Mouse (Mus musculus): Measurements from ENCODE around the gene Ttc12. TPM values are rescaled to one million over a fixed set of nuclear protein-coding genes. Genes with fewer than 3 reads are reported as not detected.

Ttc12 gene
- polyA plus RNA-seq, 1 experiment from 2014 or later: 0.79 TPM

DNA sequence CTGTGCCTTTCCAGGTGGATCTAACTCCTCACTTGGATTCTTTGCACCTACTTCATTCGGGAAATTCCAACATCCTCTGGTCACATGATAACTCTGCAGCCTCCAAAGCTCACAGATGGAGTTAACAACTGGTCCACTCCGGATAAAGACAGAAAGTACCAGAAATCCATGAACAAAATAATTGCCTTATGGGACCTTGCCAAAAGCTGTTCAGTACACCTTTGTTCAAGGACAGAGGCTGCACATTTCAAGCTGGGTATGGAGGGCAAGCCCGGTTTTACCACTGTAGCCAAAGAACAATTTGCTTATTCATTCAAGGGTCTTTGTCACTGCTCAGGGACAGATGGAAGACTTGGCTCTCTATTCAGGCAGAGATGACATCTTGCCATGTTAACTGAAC is 43.4 kb downstream of the Ttc12 start:
- Histone ChIP-seq H3K4me2 (no peak overlapping the region), H3K27me3 (no peaks in the 10 kb centered on the region), H3K4me3 (no peak overlapping the region), H3K4me1 (peaks cover 8% of the 10 kb centered on the region), H3K36me3 (ENCODE audit: poor library complexity, severe bottlenecking) (no peaks in the 10 kb centered on the region), H3K27ac (no peak overlapping the region; the same call in 1 of the 2 replicates), H3K9ac (no peak overlapping the region), H3K9me3 (replicated peaks) (no peaks in the 10 kb centered on the region)
- no peak for ATAC-seq
- 53% methylated on average over 3 of the region's 3 CpGs for WGBS

GRCm38 (mm10) chr9:49427478-49427877 is 58.5 kb downstream of the Ttc12 start:
- Histone ChIP-seq H3K36me3 (ENCODE audit: poor library complexity, severe bottlenecking) (no peaks in the 10 kb centered on the region), H3K9ac (no peak overlapping the region), H3K27me3 (no peaks in the 10 kb centered on the region), H3K27ac (no peak overlapping the region), H3K4me1 (peaks cover 5% of the 10 kb centered on the region; the same call in 1 of the 2 replicates), H3K9me3 (replicated peaks) (no peaks in the 10 kb centered on the region), H3K4me3 (no peak overlapping the region), H3K4me2 (no peak overlapping the region)
- WGBS: 76% methylated on average over 5 of the region's 5 CpGs
- no peak for ATAC-seq

DNA sequence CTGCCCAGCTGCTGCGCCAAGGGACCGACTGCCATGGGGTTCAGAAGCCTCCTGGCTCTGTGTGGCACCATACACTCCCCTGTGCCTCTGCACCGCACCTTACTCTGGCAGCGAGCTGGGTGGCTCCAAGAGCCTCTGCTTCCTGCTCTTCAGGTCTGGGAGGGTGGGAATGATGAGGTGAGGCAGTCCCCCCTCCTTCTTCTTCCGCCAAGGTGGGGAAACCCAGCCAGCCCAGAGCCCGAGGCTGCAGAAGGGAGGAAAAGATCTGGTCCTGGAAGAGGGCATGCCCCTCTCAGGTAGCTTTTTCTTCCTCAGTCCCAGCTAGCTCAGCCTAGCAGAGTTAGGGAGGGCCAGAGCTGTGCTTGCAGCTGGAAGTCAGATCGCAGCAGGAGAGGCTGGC is 59.1 kb downstream of the Ttc12 start, which contains the start of gene Ankk1:
Gene Ankk1 (minus strand): TSS at position 101 of the 400 bp plus-strand sequence.
- H3K27me3 ChIP-seq: no peaks in the 10 kb centered on the region
- H3K9me3 ChIP-seq (replicated peaks): no peaks in the 10 kb centered on the region
- peaks cover 9% of the 10 kb centered on the region; the same call in 1 of the 2 replicates for H3K4me1 ChIP-seq
- no peak within 1 kb of the TSS for H3K4me2 ChIP-seq
- 90% methylated on average over 7 of the region's 7 CpGs for WGBS
- no peak for ATAC-seq
- no peaks in the 10 kb centered on the region for H3K36me3 ChIP-seq (ENCODE audit: poor library complexity, severe bottlenecking)
- no peak within 1 kb of the TSS for H3K4me3 ChIP-seq
- H3K9ac ChIP-seq: no peak within 1 kb of the TSS
- no peak within 1 kb of the TSS for H3K27ac ChIP-seq

- 57% methylated on average over 1 of the region's 1 CpGs for whole genome bisulfite sequencing
- peaks cover 9% of the 10 kb centered on the region; the same call in 1 of the 2 replicates for H3K4me1 ChIP-seq
- no peak overlapping the region for H3K4me2 ChIP-seq
- H3K27ac ChIP-seq: no peak overlapping the region
- no peaks in the 10 kb centered on the region for H3K27me3 ChIP-seq
- no peak overlapping the region for H3K9ac ChIP-seq
- no peaks in the 10 kb centered on the region for H3K9me3 ChIP-seq (replicated peaks)
- H3K4me3 ChIP-seq: no peak overlapping the region
- no peaks in the 10 kb centered on the region for H3K36me3 ChIP-seq (ENCODE audit: poor library complexity, severe bottlenecking)
- no peak for ATAC-seq
These were observed 60.4 kb downstream of the Ttc12 start for GRCm38 (mm10) chr9:49425585-49425984.

- Histone ChIP-seq H3K4me2 (no peak overlapping the region), H3K9ac (no peak overlapping the region), H3K36me3 (ENCODE audit: poor library complexity, severe bottlenecking) (no peaks in the 10 kb centered on the region), H3K27me3 (no peaks in the 10 kb centered on the region), H3K4me3 (no peak overlapping the region), H3K9me3 (replicated peaks) (no peaks in the 10 kb centered on the region), H3K4me1 (peaks cover 9% of the 10 kb centered on the region; the same call in 1 of the 2 replicates), H3K27ac (no peak overlapping the region)
- ATAC-seq: no peak
- WGBS: 95% methylated on average over 5 of the region's 5 CpGs
These were observed 62.2 kb downstream of the Ttc12 start for GRCm38 (mm10) chr9:49423866-49424265.

- Histone ChIP-seq H3K4me3 (no peak overlapping the region), H3K27ac (no peak overlapping the region), H3K27me3 (no peaks in the 10 kb centered on the region), H3K4me1 (peaks cover 4% of the 10 kb centered on the region; the same call in 1 of the 2 replicates), H3K9ac (no peak overlapping the region), H3K4me2 (no peak overlapping the region), H3K9me3 (replicated peaks) (no peaks in the 10 kb centered on the region), H3K36me3 (ENCODE audit: poor library complexity, severe bottlenecking) (no peaks in the 10 kb centered on the region)
- no peak for ATAC-seq
- 88% methylated on average over 5 of the region's 5 CpGs for WGBS
These were observed 75.4 kb downstream of the Ttc12 start for GRCm38 (mm10) chr9:49410621-49411020.

DNA sequence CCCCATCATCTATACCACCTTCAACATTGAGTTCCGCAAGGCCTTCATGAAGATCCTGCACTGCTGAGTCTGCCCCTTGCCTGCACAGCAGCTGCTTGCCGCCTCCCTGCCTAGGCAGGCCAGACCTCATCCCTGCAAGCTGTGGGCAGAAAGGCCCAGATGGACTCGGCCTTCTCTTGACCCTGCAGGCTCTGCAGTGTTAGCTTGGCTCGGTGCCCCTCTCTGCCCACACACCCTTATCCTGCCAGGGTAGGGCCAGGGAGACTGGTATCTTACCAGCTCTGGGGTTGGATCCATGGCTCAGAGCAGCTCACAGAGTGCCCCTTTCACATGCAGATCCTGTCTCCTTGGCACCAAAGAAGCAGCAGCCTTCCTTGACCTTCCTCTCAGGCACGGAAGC is 79.0 kb downstream of the Ttc12 start:
- Histone ChIP-seq H3K9me3 (replicated peaks) (no peaks in the 10 kb centered on the region), H3K4me2 (no peak overlapping the region), H3K27me3 (no peaks in the 10 kb centered on the region), H3K9ac (no peak overlapping the region), H3K4me1 (peaks cover 4% of the 10 kb centered on the region; the same call in 1 of the 2 replicates), H3K4me3 (no peak overlapping the region), H3K36me3 (ENCODE audit: poor library complexity, severe bottlenecking) (no peaks in the 10 kb centered on the region), H3K27ac (no peak overlapping the region)
- ATAC-seq: no peak
- 92% methylated on average over 5 of the region's 5 CpGs for WGBS

DNA sequence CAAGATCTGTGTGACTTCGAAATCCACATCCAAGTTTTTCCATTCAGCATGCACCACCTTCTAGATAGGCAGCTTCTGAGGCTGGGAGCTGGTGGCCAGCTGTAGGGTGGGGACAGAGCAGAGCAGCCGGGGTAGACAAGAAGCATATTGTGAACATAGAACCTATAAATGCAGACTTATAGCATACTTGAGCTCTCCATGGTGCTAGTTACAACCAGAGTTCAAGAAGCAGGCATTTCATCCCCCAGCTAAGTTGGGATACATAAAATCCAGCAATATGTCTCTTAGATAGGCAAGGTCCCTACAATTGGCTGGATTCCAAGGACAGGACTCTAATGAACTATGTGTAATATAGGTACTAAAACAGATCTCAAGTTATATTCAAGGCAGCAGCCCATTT is 82.3 kb downstream of the Ttc12 start:
- H3K27ac ChIP-seq: no peak overlapping the region
- H3K9ac ChIP-seq: no peak overlapping the region
- H3K9me3 ChIP-seq (replicated peaks): no peaks in the 10 kb centered on the region
- H3K27me3 ChIP-seq: no peaks in the 10 kb centered on the region
- no peak overlapping the region for H3K4me3 ChIP-seq
- no peaks in the 10 kb centered on the region for H3K36me3 ChIP-seq (ENCODE audit: poor library complexity, severe bottlenecking)
- no peaks in the 10 kb centered on the region for H3K4me1 ChIP-seq
- no peak for ATAC-seq
- H3K4me2 ChIP-seq: no peak overlapping the region
- WGBS: 80% methylated on average over 2 of the region's 2 CpGs

- Histone ChIP-seq H3K4me3 (no peak overlapping the region), H3K9me3 (replicated peaks) (no peaks in the 10 kb centered on the region), H3K27me3 (no peaks in the 10 kb centered on the region), H3K4me1 (no peaks in the 10 kb centered on the region), H3K27ac (no peak overlapping the region), H3K36me3 (ENCODE audit: poor library complexity, severe bottlenecking) (no peaks in the 10 kb centered on the region), H3K4me2 (no peak overlapping the region), H3K9ac (no peak overlapping the region)
- no peak for ATAC-seq
These were observed 90.0 kb downstream of the Ttc12 start for GRCm38 (mm10) chr9:49396006-49396405.

- Histone ChIP-seq H3K4me1 (no peaks in the 10 kb centered on the region), H3K4me3 (no peak overlapping the region), H3K36me3 (ENCODE audit: poor library complexity, severe bottlenecking) (no peaks in the 10 kb centered on the region), H3K27ac (no peak overlapping the region), H3K4me2 (no peak overlapping the region), H3K9me3 (replicated peaks) (no peaks in the 10 kb centered on the region), H3K9ac (no peak overlapping the region), H3K27me3 (no peaks in the 10 kb centered on the region)
- 59% methylated on average over 2 of the region's 2 CpGs for WGBS
- no peak for ATAC-seq
These were observed 93.8 kb downstream of the Ttc12 start for GRCm38 (mm10) chr9:49392242-49392641.

Other genes with a start within 250 kb of the Ttc12 start
- gene Gm4894, start 235.7 kb downstream of the Ttc12 start, polyA plus RNA-seq (2015; fragmentation: Nextera tagmentation; extraction: Ambion mirVana): not detected in 2 replicates
- 1.4 TPM in 2 replicates for gene Drd2, start 145.6 kb downstream of the Ttc12 start, polyA plus RNA-seq (2015; fragmentation: Nextera tagmentation; extraction: Ambion mirVana)
- not detected in 2 replicates for gene Ankk1, start 59.2 kb downstream of the Ttc12 start, polyA plus RNA-seq (2015; fragmentation: Nextera tagmentation; extraction: Ambion mirVana)